Mouse (Mus musculus) T-helper 2 cell (primary cell): Measurements from ENCODE around the gene Ncapd2.
"Not testable (repeated sequence)": the region's sequence is repeated elsewhere in the genome, so short reads cannot be mapped to it uniquely, and the experiment has no call there.

Experiments
- in situ Hi-C: fragments of 300-600 bp; cut with MboI, MseI; formaldehyde crosslinking; loops from one replicate; pipeline ENCODE4 v1.15.1; 2025; ENCODE audit warnings: high pct_unique_total_duplicates

Gene Ncapd2

GRCm38 (mm10) chr6:125166051-125166751 lies 25.3 kb downstream of the Ncapd2 start, which contains the start of gene Gapdh:
Gene Gapdh, minus strand, starts transcription at chr6:125166467.
- in situ Hi-C loops: no loop called here

- in situ Hi-C loops: no loop called here
Measured at GRCm38 (mm10) chr6:125165328-125165891, 26.1 kb downstream of the Ncapd2 start.

GRCm38 (mm10) chr6:125164672-125165327 lies 26.7 kb downstream of the Ncapd2 start:
- in situ Hi-C loops: no loop called here

GRCm38 (mm10) chr6:125163801-125164657 lies 27.5 kb downstream of the Ncapd2 start:
- in situ Hi-C loops: no loop called here

DNA sequence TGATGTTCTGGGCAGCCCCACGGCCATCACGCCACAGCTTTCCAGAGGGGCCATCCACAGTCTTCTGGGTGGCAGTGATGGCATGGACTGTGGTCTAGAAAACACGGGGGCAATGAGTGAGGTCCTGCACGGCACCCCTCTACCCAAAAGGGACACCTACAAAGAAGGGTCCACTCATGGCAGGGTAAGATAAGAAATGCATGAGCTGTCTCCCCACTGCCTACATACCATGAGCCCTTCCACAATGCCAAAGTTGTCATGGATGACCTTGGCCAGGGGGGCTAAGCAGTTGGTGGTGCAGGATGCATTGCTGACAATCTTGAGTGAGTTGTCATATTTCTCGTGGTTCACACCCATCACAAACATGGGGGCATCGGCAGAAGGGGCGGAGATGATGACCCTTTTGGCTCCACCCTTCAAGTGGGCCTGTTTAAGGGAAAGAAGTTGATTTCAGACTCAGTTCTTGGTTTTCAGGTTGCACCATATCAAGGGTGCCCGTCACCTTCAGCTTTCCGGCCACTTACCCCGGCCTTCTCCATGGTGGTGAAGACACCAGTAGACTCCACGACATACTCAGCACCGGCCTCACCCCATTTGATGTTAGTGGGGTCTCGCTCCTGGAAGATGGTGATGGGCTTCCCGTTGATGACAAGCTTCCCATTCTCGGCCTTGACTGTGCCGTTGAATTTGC lies 28.7 kb downstream of the Ncapd2 start:
- in situ Hi-C loops: not testable (repeated sequence)

DNA sequence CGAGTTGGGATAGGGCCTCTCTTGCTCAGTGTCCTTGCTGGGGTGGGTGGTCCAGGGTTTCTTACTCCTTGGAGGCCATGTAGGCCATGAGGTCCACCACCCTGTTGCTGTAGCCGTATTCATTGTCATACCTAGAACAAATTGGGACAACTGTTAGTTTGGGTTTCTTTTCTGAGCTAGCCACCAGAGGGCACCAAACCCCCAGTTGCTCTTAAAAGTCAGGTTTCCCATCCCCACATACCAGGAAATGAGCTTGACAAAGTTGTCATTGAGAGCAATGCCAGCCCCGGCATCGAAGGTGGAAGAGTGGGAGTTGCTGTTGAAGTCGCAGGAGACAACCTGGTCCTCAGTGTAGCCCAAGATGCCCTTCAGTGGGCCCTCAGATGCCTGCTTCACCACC lies 29.5 kb downstream of the Ncapd2 start:
- in situ Hi-C loops: not testable (repeated sequence)

DNA sequence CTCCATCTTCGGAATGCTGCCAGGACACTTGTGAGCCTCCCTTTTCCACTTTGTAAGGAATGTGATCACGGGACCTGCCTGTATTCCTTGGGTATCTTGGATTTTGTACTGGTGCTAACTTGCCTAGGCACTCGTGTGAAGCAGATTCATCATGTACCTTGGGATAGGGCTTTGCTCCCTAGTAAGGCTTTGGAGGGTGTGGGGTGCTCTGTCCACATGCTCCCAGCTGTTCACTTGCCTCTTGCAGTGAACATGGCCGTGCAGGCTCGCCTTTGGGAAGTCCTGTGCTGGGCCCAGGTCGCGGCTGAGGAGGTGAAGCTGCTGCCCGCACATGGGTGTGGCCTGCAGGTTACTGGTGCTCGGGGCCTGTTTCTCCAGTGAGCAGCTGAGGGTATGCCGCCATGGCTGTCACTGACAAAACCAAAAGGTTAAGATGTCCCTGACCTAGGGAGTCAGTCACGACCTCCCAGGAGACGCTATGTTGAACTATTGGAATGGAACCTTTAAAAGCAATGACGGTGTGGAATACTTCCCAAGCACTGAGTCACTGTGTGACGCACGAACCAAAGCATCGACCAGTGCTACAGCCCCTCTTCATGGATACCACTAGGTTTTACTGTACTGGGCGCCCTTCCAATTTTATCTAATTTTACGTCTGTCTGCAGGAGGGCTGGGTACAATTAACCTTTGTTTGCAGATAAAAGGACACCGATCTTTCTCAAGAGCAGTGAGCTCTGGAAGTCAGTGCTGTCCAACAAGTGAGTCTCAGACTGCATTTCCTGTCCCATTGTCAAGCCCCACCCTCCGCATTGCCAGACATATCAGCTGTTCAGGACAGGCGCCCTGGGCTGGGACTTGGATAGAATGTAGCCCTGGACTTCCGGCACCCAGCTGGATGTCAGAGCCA lies 30.4 kb downstream of the Ncapd2 start:
- in situ Hi-C loops: no loop called here

- in situ Hi-C loops: no loop called here
Measured at GRCm38 (mm10) chr6:125160558-125160853, 31.0 kb downstream of the Ncapd2 start.

- in situ Hi-C loops: no loop called here
Measured at GRCm38 (mm10) chr6:125159773-125160557, 31.5 kb downstream of the Ncapd2 start.

DNA sequence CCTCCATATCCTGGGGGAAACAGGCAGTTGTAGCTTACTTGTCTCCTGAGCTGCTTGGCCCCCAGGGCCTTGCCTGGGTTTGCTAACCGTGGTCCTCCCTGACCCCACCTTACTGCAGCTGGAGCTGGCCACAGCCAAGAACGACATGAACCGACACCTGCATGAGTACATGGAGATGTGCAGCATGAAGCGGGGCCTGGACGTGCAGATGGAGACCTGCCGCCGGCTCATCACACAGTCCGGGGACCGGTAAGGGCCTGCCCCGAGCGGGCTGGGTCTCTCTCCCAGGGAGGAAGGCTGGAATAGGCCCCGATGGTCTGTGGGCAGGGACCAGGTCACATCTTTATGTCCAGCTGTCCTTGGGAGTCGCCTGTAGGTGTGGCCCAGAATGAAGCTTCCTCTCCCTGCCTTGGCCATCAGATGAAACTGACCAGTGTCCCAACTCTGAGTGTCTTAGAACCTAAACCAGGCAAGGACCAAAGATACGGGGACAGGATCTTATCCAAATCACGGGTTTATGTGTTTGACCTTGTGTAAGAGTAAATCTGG lies 32.5 kb downstream of the Ncapd2 start:
- in situ Hi-C loops: no loop called here

- in situ Hi-C loops: no loop called here
Measured at GRCm38 (mm10) chr6:125156903-125157614, 34.4 kb downstream of the Ncapd2 start.

- in situ Hi-C loops: no loop called here
Measured at GRCm38 (mm10) chr6:125156491-125156890, 35.0 kb downstream of the Ncapd2 start.

DNA sequence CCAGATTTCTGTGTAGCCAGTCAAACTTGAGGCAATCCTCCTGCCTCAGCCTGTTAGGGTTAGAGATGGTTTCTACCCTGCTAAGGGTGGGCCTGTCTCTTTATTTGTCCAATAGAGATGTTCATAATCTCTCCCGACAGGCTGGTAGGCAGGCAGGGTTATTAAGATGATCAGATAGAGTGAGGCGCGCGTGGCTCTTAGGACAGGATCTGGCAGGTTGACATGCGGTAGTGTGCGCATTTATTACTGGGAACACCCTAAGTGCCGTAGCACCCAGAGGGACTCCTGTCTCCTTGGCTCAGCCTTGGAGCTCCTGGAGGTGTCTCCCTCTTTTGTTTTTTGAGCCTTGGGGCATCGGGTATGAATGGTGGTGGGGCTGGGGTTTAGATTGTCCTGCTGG lies 36.2 kb downstream of the Ncapd2 start:
- in situ Hi-C loops: no loop called here

DNA sequence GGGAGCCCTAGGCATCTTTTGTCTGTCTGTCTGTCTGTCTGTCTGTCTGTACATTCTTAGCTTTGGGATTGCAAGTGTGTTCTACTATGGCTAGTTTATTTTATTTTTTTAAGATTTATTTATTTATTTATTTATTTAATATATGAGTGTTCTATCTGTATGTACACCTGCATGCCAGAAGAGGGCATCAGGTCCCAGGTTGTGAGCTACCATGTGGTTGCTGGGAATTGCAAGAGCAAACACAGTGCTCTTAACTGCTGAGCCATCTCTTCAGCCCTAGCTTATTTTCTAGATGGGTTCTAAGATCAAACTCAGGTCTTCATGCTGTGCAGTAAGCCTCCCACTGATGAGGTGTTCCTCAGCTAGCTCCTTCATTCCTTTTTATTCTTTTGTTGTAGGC lies 37.0 kb downstream of the Ncapd2 start:
- in situ Hi-C loops: no loop called here

- in situ Hi-C loops: no loop called here
Measured at GRCm38 (mm10) chr6:125153682-125154081, 37.8 kb downstream of the Ncapd2 start.

DNA sequence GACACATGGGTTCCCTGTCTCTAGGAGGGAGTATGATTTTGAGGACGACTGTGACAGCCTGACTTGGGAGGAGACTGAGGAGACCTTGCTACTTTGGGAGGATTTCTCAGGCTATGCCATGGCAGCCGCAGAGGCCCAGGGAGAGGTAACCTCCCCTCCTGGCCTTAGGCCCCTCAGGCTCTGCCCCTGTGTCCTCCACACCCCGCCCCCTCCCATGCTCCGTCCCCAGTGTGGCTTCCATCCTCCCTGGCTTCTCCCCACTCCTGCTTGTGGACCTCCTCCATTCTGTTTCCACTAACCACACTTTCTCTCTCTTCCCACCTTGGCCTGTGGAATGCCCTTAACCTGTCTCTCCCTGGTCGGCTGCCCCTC lies 38.5 kb downstream of the Ncapd2 start:
- in situ Hi-C loops: no loop called here

- in situ Hi-C loops: no loop called here
Measured at GRCm38 (mm10) chr6:125152212-125153017, 39.1 kb downstream of the Ncapd2 start.

DNA sequence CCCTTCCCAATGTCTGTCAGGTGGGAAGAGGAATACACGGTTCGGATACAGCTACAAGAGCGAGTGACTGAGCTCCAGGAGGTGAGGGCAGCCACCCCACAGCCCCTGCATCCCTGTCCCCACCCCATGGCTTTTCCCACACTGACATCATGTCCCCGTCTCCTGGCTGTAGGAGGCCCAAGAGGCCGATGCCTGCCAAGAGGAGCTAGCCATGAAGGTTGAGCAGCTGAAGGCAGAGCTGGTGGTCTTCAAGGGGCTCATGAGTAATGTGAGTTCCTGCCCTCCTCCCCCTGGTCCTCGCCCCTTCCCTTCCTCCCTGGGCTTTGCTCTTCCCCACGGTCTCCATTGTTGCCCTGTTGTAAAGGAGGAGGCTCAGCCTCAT lies 41.9 kb downstream of the Ncapd2 start:
- in situ Hi-C loops: no loop called here
